Mouse (Mus musculus): ENCODE data around the gene Vmn2r83. TPM values are rescaled to one million over a fixed set of nuclear protein-coding genes. Genes with fewer than 3 reads are reported as not detected.

The Vmn2r83 gene
- polyA plus RNA-seq, 1 experiment from 2014 or later: not detected

DNA sequence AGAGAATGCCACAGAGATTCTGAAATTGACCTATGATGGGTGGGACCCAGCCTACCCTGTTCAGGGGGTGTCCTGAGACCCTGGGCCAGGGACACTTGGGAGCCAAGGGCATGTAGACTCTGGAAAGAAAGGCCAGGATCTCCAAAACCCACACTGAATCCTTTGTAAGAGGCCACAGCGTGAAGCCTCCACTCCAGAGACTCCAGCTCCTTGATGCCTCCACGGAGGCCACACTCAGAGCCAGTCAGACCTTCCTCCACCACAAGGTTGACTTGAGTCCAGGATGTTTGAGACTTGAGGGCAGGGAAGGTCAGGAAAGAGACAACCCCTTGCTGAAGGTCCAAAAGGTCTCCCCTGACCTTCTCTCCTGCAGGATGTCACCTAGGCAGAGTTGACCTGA lies 65.9 kb downstream of the Vmn2r83 start:
- Histone ChIP-seq H3K27ac (ENCODE audit: low read depth, low read length) (no peak overlapping the region), H3K36me3 (ENCODE audit: control insufficient read depth, insufficient read depth, low read length) (peaks cover under 1% of the 10 kb centered on the region; the same call in 1 of the 2 replicates), H3K27me3 (ENCODE audit: control insufficient read depth, insufficient read depth, low read length) (no peaks in the 10 kb centered on the region), H3K9ac (ENCODE audit: low read length) (no peak overlapping the region), H3K4me2 (ENCODE audit: low read depth, low read length, severe bottlenecking) (no peak overlapping the region), H3K4me3 (ENCODE audit: low read depth, low read length) (no peak overlapping the region), H3K4me1 (replicated peaks; ENCODE audit: control insufficient read depth, insufficient read depth, low read length) (peaks cover 7% of the 10 kb centered on the region; the same call in 1 of the 2 replicates), H3K9me3 (ENCODE audit: control insufficient read depth, low read length) (no peaks in the 10 kb centered on the region)
- DNase-seq (ENCODE audit: low spot score) (no peak), ATAC-seq (replicated peaks; ENCODE audit: low FRiP score) (no peak)
- WGBS: 87% methylated on average over 2 of the region's 2 CpGs

DNA sequence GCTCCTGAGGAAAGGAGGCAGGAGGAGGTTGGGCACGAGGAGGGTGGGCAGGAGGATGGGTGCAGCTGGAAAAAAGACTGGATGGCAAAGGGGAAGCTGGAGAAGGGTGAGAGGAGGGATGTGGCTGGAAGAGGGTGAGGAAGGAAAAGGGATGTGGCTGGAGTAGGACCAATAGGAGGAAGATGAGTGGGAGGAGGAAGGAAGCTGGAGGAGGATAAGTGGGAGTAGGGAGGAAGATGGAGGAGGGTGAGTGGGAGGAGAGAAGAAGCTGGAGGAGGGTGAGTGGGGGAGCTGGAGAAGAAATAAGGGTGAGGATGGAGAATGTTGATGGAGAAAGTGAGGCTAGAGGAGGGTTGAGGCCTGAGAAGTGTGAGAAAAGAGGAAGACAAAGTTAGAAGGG lies 66.9 kb downstream of the Vmn2r83 start:
- ATAC-seq (replicated peaks; ENCODE audit: low FRiP score): no peak
- Histone ChIP-seq H3K36me3 (ENCODE audit: control insufficient read depth, insufficient read depth, low read length) (peaks cover 8% of the 10 kb centered on the region), H3K9ac (ENCODE audit: low read length) (no peak overlapping the region), H3K4me1 (replicated peaks; ENCODE audit: control insufficient read depth, insufficient read depth, low read length) (peaks cover 7% of the 10 kb centered on the region; the same call in 1 of the 2 replicates), H3K4me2 (ENCODE audit: low read depth, low read length, severe bottlenecking) (no peak overlapping the region), H3K27ac (ENCODE audit: low read depth, low read length) (no peak overlapping the region), H3K4me3 (ENCODE audit: low read depth, low read length) (no peak overlapping the region), H3K27me3 (ENCODE audit: control insufficient read depth, insufficient read depth, low read length) (no peaks in the 10 kb centered on the region), H3K9me3 (ENCODE audit: control insufficient read depth, low read length) (no peaks in the 10 kb centered on the region)
- no peak for DNase-seq (ENCODE audit: low spot score)
- whole genome bisulfite sequencing: 57% methylated on average over 1 of the region's 1 CpGs

DNA sequence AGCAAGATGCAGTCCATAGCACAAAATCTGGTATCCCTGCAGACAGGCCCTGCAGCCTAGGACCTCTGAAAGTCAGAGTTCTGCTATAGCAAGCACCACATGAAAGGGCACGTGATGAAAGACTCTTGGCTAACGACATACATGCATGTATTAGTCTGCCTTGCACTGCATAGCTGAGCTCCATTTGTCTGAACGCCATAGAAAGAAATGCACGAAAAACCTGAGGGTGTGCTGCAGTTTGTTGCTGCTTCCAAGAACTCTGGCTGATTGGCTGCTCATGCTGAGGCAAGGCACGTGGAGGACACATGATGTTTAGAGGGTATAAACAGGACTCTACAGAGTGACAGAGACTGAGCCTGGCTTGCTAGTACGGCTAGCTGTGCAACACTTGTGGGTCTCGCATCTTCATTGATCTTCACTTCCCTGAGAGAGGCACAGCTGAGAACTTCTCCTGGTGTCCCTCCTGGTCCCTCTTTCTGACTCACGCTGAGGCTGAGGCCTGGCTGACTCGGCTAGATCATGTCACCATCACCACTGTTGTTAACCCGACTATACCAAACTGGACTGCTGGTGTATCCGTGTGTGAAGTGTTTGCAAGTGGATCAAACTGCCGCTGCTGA lies 68.0 kb downstream of the Vmn2r83 start:
- ATAC-seq (replicated peaks; ENCODE audit: low FRiP score): no peak
- Histone ChIP-seq H3K9ac (ENCODE audit: low read length) (no peak overlapping the region), H3K4me1 (replicated peaks; ENCODE audit: control insufficient read depth, insufficient read depth, low read length) (peaks cover 7% of the 10 kb centered on the region; the same call in 1 of the 2 replicates), H3K27me3 (ENCODE audit: control insufficient read depth, insufficient read depth, low read length) (no peaks in the 10 kb centered on the region), H3K27ac (ENCODE audit: low read depth, low read length) (no peak overlapping the region), H3K4me2 (ENCODE audit: low read depth, low read length, severe bottlenecking) (no peak overlapping the region), H3K9me3 (ENCODE audit: control insufficient read depth, low read length) (no peaks in the 10 kb centered on the region), H3K36me3 (ENCODE audit: control insufficient read depth, insufficient read depth, low read length) (peaks cover 12% of the 10 kb centered on the region), H3K4me3 (ENCODE audit: low read depth, low read length) (no peak overlapping the region)
- DNase-seq (ENCODE audit: low spot score): no peak
- WGBS: 78% methylated on average over 12 of the region's 12 CpGs

DNA sequence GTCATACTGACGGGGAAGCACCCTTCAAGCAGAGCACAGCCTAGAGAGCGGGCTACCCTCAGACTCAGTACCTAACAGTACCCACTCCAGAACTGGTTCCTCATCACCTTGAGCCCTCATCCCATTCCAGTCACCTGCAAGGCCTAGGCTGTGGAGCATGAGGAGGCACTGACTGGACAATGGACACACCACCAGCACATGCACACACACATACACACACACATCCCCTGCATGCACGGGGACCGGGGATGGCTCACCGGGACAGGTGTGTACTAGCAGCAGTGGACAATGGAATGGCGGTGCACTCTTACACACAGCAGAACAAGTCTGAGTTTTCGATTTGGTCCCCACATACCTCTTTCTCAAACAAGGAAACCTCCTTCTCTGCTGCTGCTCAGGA lies 68.7 kb downstream of the Vmn2r83 start:
- 88% methylated on average over 7 of the region's 7 CpGs for WGBS
- Histone ChIP-seq H3K9ac (ENCODE audit: low read length) (no peak overlapping the region), H3K27me3 (ENCODE audit: control insufficient read depth, insufficient read depth, low read length) (no peaks in the 10 kb centered on the region), H3K4me3 (ENCODE audit: low read depth, low read length) (no peak overlapping the region), H3K36me3 (ENCODE audit: control insufficient read depth, insufficient read depth, low read length) (peaks cover 16% of the 10 kb centered on the region), H3K4me1 (replicated peaks; ENCODE audit: control insufficient read depth, insufficient read depth, low read length) (peaks cover 7% of the 10 kb centered on the region; the same call in 1 of the 2 replicates), H3K27ac (ENCODE audit: low read depth, low read length) (no peak overlapping the region), H3K4me2 (ENCODE audit: low read depth, low read length, severe bottlenecking) (no peak overlapping the region), H3K9me3 (ENCODE audit: control insufficient read depth, low read length) (no peaks in the 10 kb centered on the region)
- ATAC-seq (replicated peaks; ENCODE audit: low FRiP score) (no peak), DNase-seq (ENCODE audit: low spot score) (no peak)

DNA sequence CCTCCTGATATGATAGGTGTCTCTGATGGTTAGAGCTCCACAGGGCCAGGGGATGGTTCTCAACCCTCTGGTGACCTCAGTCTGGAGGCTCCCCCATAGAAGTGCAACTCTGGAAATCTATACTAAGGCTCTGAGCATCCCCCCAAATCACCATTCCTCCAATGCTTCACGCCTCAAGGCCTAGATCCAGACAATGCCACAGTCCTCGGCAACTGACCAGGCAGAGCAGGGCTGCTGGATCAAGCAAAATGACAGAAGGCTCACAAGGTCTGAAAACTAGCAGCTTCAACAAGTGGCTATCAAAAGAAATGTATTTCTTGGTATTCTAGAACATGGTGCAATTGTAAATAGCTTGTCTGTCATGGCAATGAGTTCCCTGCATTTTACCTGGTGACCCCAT lies 69.2 kb downstream of the Vmn2r83 start:
- ATAC-seq (replicated peaks; ENCODE audit: low FRiP score) (no peak), DNase-seq (ENCODE audit: low spot score) (no peak)
- H3K4me3 ChIP-seq (ENCODE audit: low read depth, low read length): no peak overlapping the region
- no peak overlapping the region for H3K9ac ChIP-seq (ENCODE audit: low read length)
- peaks cover 16% of the 10 kb centered on the region for H3K36me3 ChIP-seq (ENCODE audit: control insufficient read depth, insufficient read depth, low read length)
- H3K4me2 ChIP-seq (ENCODE audit: low read depth, low read length, severe bottlenecking): no peak overlapping the region
- H3K4me1 ChIP-seq (replicated peaks; ENCODE audit: control insufficient read depth, insufficient read depth, low read length): peaks cover 5% of the 10 kb centered on the region; the same call in 1 of the 2 replicates
- H3K27me3 ChIP-seq (ENCODE audit: control insufficient read depth, insufficient read depth, low read length): no peaks in the 10 kb centered on the region
- H3K9me3 ChIP-seq (ENCODE audit: control insufficient read depth, low read length): no peaks in the 10 kb centered on the region
- WGBS: 87% methylated on average over 2 of the region's 2 CpGs
- no peak overlapping the region for H3K27ac ChIP-seq (ENCODE audit: low read depth, low read length)

DNA sequence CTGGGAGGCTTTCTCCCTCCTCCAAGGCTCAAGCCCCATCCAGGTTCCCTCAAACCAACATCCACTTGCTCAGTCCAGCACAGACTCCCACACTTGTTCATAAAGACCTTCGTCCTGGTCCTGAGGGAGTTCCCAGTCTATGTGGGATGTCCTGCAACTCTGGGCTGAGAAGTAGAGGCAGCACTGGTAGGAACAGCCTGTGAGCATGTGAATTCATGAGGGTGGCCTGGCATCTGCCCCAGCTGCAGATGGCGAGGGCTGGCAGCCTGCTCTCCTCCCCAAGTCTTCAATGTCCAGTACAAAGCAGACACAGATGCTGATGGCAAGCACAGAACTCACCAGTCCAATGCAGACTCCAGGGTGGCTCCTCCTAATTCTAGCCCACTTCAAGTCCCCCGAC lies 69.8 kb downstream of the Vmn2r83 start:
- ATAC-seq (replicated peaks; ENCODE audit: low FRiP score) (no peak), DNase-seq (ENCODE audit: low spot score) (peak; percentile 50)
- Histone ChIP-seq H3K36me3 (ENCODE audit: control insufficient read depth, insufficient read depth, low read length) (peaks cover 16% of the 10 kb centered on the region), H3K4me2 (ENCODE audit: low read depth, low read length, severe bottlenecking) (no peak overlapping the region), H3K4me1 (replicated peaks; ENCODE audit: control insufficient read depth, insufficient read depth, low read length) (peaks cover 5% of the 10 kb centered on the region; the same call in 1 of the 2 replicates), H3K9ac (ENCODE audit: low read length) (no peak overlapping the region), H3K27ac (ENCODE audit: low read depth, low read length) (no peak overlapping the region), H3K4me3 (ENCODE audit: low read depth, low read length) (no peak overlapping the region), H3K27me3 (ENCODE audit: control insufficient read depth, insufficient read depth, low read length) (no peaks in the 10 kb centered on the region), H3K9me3 (ENCODE audit: control insufficient read depth, low read length) (no peaks in the 10 kb centered on the region)
- 91% methylated on average over 3 of the region's 3 CpGs for WGBS

DNA sequence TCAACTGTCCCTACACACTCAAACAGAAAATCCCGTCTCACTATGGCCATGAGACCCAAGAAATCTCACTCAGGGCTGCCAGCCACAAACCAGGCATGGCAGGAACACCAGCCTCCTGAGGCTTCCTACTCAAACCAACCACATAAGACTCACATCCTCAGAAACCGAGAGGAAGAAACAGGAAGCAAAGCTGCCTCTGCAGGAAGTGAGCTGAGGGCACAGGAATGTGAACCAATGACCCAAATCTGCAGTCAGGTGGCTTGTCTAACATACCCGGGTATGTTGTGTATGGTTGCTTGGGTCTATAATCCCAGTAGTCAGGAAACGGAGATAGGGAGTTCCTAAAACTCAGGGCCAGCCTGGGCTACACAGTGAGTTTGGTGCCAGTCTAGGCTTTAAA lies 70.3 kb downstream of the Vmn2r83 start:
- H3K9ac ChIP-seq (ENCODE audit: low read length): no peak overlapping the region
- H3K4me2 ChIP-seq (ENCODE audit: low read depth, low read length, severe bottlenecking): no peak overlapping the region
- H3K27ac ChIP-seq (ENCODE audit: low read depth, low read length): no peak overlapping the region
- peaks cover under 1% of the 10 kb centered on the region; the same call in 1 of the 2 replicates for H3K4me1 ChIP-seq (replicated peaks; ENCODE audit: control insufficient read depth, insufficient read depth, low read length)
- DNase-seq (ENCODE audit: low spot score): peak; percentile 40
- no peaks in the 10 kb centered on the region for H3K9me3 ChIP-seq (ENCODE audit: control insufficient read depth, low read length)
- no peaks in the 10 kb centered on the region for H3K27me3 ChIP-seq (ENCODE audit: control insufficient read depth, insufficient read depth, low read length)
- WGBS: 80% methylated on average over 4 of the region's 4 CpGs
- no peak overlapping the region for H3K4me3 ChIP-seq (ENCODE audit: low read depth, low read length)
- no peak for ATAC-seq (replicated peaks; ENCODE audit: low FRiP score)
- H3K36me3 ChIP-seq (ENCODE audit: control insufficient read depth, insufficient read depth, low read length): peaks cover 16% of the 10 kb centered on the region

DNA sequence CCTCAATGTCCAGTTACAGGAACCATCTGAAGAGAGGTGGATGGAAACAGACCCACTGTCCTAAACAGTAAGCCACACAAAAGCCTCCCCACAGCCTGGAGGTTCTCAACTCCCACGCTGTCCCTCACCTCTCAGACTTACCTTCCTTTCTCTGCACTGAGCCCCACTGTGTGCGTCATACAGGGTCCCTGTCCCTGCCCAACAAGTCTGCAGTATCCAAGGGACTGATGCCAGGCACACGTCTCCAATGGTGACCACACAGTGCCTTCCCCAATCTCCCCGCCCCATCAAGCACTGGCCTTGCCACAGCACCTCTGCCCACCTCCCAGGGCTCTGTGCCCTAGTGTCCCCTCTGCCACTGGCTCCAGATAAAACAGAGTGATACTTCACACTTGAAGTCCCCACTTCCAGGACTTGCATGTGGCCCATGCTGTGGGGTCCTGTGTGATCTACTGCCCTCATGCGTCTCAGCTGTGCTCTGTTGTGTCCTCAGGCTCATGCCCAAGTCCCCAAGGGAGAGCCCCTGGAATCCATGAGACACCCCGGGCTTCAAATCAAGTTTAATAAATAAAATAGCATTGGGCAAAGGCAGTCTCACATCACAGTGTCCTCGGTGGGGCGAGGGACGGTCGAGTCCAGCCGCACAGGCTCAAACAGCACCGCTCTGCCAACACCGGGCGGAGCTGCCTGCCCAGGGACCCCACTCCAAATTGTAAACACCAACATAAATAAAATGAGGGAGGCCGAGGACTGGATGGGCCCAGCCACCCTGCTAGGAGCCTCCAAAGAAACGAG lies 71.4 kb downstream of the Vmn2r83 start:
- no peak for ATAC-seq (replicated peaks; ENCODE audit: low FRiP score)
- WGBS: 92% methylated on average over 16 of the region's 16 CpGs
- H3K9ac ChIP-seq (ENCODE audit: low read length): no peak overlapping the region
- peak; percentile 47 for DNase-seq (ENCODE audit: low spot score)
- no peaks in the 10 kb centered on the region for H3K27me3 ChIP-seq (ENCODE audit: control insufficient read depth, insufficient read depth, low read length)
- H3K36me3 ChIP-seq (ENCODE audit: control insufficient read depth, insufficient read depth, low read length): peaks cover 19% of the 10 kb centered on the region
- no peak overlapping the region for H3K4me2 ChIP-seq (ENCODE audit: low read depth, low read length, severe bottlenecking)
- no peaks in the 10 kb centered on the region for H3K4me1 ChIP-seq (replicated peaks; ENCODE audit: control insufficient read depth, insufficient read depth, low read length)
- no peak overlapping the region for H3K27ac ChIP-seq (ENCODE audit: low read depth, low read length)
- no peak overlapping the region for H3K4me3 ChIP-seq (ENCODE audit: low read depth, low read length)
- no peaks in the 10 kb centered on the region for H3K9me3 ChIP-seq (ENCODE audit: control insufficient read depth, low read length)
